Mouse (Mus musculus) intestine, embryonic 14.5 days (tissue): Measurements from ENCODE around the gene Large2. TPM values are rescaled to one million over a fixed set of nuclear protein-coding genes. Genes with fewer than 3 reads are reported as not detected.

Source experiments
- ATAC-seq: fragments of 200-750 bp; cut with Nextera tagmentation; replicated peaks from 2 replicates; pipeline ENCODE4 v1.8.0; 2017; ENCODE audit warnings: low read depth, moderate number of reproducible peaks, moderate TSS enrichment, moderate library complexity; ENCODE audit not compliant: low FRiP score, low TSS enrichment
- DNase-seq: peaks from one replicate; pipeline ENCODE4 v3.0.0-alpha.2; 2018; ENCODE audit warnings: low spot score
- H3K27ac ChIP-seq: fragments of 300-500 bp; sonication (generic); 2 replicates; pipeline ENCODE4 v1.5.1; 2014; ENCODE audit warnings: low read depth, mild to moderate bottlenecking, control low read depth
- H3K27me3 ChIP-seq: fragments of 300-500 bp; sonication (generic); replicated peaks from 2 replicates; pipeline ENCODE4 v1.6.1; 2014; ENCODE audit warnings: low read length, control low read depth; ENCODE audit not compliant: control insufficient read depth, insufficient read depth
- H3K36me3 ChIP-seq: fragments of 300-500 bp; sonication (generic); 2 replicates; pipeline ENCODE4 v1.6.1; 2014; ENCODE audit warnings: low read length, control low read depth; ENCODE audit not compliant: control insufficient read depth, insufficient read depth
- H3K4me1 ChIP-seq: fragments of 300-500 bp; sonication (generic); replicated peaks from 2 replicates; pipeline ENCODE4 v1.6.1; 2014; ENCODE audit warnings: low read length, control low read depth, mixed read lengths; ENCODE audit not compliant: control insufficient read depth, insufficient read depth
- H3K4me2 ChIP-seq: fragments of 300-500 bp; sonication (generic); 2 replicates; pipeline ENCODE4 v1.6.1; 2014; ENCODE audit warnings: low read length
- H3K4me3 ChIP-seq: fragments of 300-500 bp; sonication (generic); 2 replicates; pipeline ENCODE4 v1.5.1; 2014; ENCODE audit warnings: low read depth, low read length, control low read depth, mixed read lengths
- H3K9ac ChIP-seq: fragments of 300-500 bp; sonication (generic); 2 replicates; pipeline ENCODE4 v1.6.1; 2014; ENCODE audit warnings: mild to moderate bottlenecking, low read length
- H3K9me3 ChIP-seq: fragments of 300-500 bp; sonication (generic); 2 replicates; pipeline ENCODE4 v1.6.1; 2016; ENCODE audit warnings: low read length, control low read depth; ENCODE audit not compliant: control insufficient read depth
- WGBS: fragments of 180-500 bp; shearing (Covaris S2); extraction: QIAGEN DNeasy Blood & Tissue Kit; methylation state at CpG from one replicate; pipeline ENCODE4 v1.1.7; 2014; 5-methylcytosine and 5-hydroxymethylcytosine counted together
- polyA plus RNA-seq: library from polyadenylated mRNA; unstranded; fragments of >200 nt; fragmentation: Nextera tagmentation; extraction: Ambion mirVana; gene quantifications from 2 replicates; pipeline ENCODE4 v1.2.1, GENCODE M21; 2014

The Large2 gene
- polyA plus RNA-seq, 1 experiment from 2014 or later: 12.6 TPM

- Histone ChIP-seq H3K4me1 (peaks cover 27% of the 10 kb centered on the region), H3K27me3 (no peaks in the 10 kb centered on the region), H3K27ac (no peak overlapping the region), H3K4me3 (no peak overlapping the region), H3K36me3 (peaks cover 49% of the 10 kb centered on the region), H3K4me2 (no peak overlapping the region), H3K9ac (no peak overlapping the region), H3K9me3 (no peaks in the 10 kb centered on the region)
- no peak for DNase-seq
- WGBS: 86% methylated on average over 30 of the region's 30 CpGs
- ATAC-seq: no peak
Observed at GRCm38 (mm10) chr2:92386821-92387570, 12.3 kb upstream of the Large2 start.

DNA sequence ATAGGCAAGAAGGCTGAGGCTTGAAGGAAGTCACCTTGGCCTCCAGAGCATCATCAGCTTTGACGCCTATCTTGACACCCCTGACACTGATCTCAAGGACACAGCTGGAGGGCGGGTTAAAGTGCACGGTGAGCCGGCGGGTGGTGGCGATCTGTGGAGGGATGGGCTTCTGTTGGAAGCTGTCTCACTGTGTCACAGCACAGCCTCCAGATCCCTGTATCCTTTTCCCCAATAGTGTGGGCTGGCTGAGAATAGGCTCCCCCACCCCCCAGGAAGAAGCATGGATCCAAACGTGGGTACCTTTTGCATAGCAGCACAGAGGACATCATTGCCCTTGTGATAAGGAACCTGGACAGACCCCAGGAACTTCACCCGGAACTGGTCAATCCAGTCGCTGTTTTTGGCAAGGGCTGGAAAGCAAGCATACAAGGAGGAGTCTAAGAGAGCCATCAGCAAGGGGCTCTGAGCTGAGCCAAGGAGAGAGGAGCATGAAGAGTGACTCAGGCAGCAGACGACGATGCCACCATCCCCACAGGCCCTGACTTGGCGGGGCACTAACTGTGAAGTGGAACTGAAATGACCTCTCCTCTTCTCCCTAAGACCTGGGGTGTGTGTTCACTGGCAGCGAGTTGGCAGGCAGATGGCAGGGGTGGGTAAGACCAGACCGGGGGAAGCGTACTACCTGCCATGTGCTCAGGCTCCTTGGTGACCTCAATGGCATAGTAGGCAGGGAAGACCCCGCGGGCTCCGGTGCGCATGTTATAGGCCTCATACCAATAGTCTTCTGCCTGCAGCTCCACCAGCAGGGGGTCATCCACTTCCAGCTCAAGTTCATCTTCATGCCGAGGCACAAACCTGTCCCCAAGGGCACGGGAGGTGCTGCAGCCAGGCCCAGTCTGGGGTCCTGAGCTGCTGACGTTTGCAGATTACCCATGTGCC, 10.7 kb upstream of the Large2 start:
- no peaks in the 10 kb centered on the region for H3K27me3 ChIP-seq
- WGBS: 87% methylated on average over 22 of the region's 22 CpGs
- H3K9me3 ChIP-seq: no peaks in the 10 kb centered on the region
- peaks cover 66% of the 10 kb centered on the region for H3K36me3 ChIP-seq
- ATAC-seq: no peak
- no peak for DNase-seq
- no peak overlapping the region for H3K4me2 ChIP-seq
- H3K4me1 ChIP-seq: peaks cover 13% of the 10 kb centered on the region
- no peak overlapping the region for H3K9ac ChIP-seq
- no peak overlapping the region for H3K27ac ChIP-seq
- no peak overlapping the region for H3K4me3 ChIP-seq

GRCm38 (mm10) chr2:92384101-92384500, 9.4 kb upstream of the Large2 start:
- DNase-seq: no peak
- H3K27ac ChIP-seq: no peak overlapping the region
- H3K27me3 ChIP-seq: no peaks in the 10 kb centered on the region
- H3K4me2 ChIP-seq: no peak overlapping the region
- 80% methylated on average over 4 of the region's 4 CpGs for WGBS
- H3K9ac ChIP-seq: no peak overlapping the region
- H3K9me3 ChIP-seq: no peaks in the 10 kb centered on the region
- H3K4me3 ChIP-seq: no peak overlapping the region
- peaks cover 7% of the 10 kb centered on the region for H3K4me1 ChIP-seq
- ATAC-seq: no peak
- peaks cover 78% of the 10 kb centered on the region for H3K36me3 ChIP-seq

GRCm38 (mm10) chr2:92382759-92383158, 8.1 kb upstream of the Large2 start:
- Histone ChIP-seq H3K9me3 (no peaks in the 10 kb centered on the region), H3K27ac (no peak overlapping the region), H3K9ac (no peak overlapping the region), H3K4me1 (no peaks in the 10 kb centered on the region; the same call in 1 of the 2 replicates), H3K36me3 (peaks cover 92% of the 10 kb centered on the region), H3K27me3 (no peaks in the 10 kb centered on the region), H3K4me3 (no peak overlapping the region), H3K4me2 (no peak overlapping the region)
- no peak for DNase-seq
- no peak for ATAC-seq
- WGBS: 84% methylated on average over 4 of the region's 4 CpGs

GRCm38 (mm10) chr2:92381901-92382588, 7.4 kb upstream of the Large2 start, which contains the start of gene 1700029I15Rik:
Gene 1700029I15Rik (plus strand): TSS chr2:92382538.
- Histone ChIP-seq H3K4me1 (no peaks in the 10 kb centered on the region), H3K4me3 (no peak within 1 kb of the TSS), H3K9ac (no peak within 1 kb of the TSS), H3K4me2 (no peak within 1 kb of the TSS), H3K36me3 (peaks cover 88% of the 10 kb centered on the region), H3K9me3 (no peaks in the 10 kb centered on the region), H3K27me3 (no peaks in the 10 kb centered on the region), H3K27ac (0 out of 2 replicates have a peak within 1 kb of the TSS, but pooled peaks have one; percentile 11)
- WGBS: 85% methylated on average over 5 of the region's 5 CpGs
- DNase-seq (no peak), ATAC-seq (no peak)

- 0 out of 2 replicates have a peak overlapping the region, but pooled peaks have one; percentile 11 for H3K27ac ChIP-seq
- no peak for DNase-seq
- no peak overlapping the region for H3K9ac ChIP-seq
- no peak overlapping the region for H3K4me3 ChIP-seq
- H3K27me3 ChIP-seq: no peaks in the 10 kb centered on the region
- ATAC-seq: no peak
- H3K9me3 ChIP-seq: no peaks in the 10 kb centered on the region
- 75% methylated on average over 5 of the region's 5 CpGs for WGBS
- H3K4me1 ChIP-seq: peaks cover 3% of the 10 kb centered on the region
- no peak overlapping the region for H3K4me2 ChIP-seq
- peaks cover 80% of the 10 kb centered on the region for H3K36me3 ChIP-seq
Observed at GRCm38 (mm10) chr2:92381161-92381560, 6.5 kb upstream of the Large2 start.

DNA sequence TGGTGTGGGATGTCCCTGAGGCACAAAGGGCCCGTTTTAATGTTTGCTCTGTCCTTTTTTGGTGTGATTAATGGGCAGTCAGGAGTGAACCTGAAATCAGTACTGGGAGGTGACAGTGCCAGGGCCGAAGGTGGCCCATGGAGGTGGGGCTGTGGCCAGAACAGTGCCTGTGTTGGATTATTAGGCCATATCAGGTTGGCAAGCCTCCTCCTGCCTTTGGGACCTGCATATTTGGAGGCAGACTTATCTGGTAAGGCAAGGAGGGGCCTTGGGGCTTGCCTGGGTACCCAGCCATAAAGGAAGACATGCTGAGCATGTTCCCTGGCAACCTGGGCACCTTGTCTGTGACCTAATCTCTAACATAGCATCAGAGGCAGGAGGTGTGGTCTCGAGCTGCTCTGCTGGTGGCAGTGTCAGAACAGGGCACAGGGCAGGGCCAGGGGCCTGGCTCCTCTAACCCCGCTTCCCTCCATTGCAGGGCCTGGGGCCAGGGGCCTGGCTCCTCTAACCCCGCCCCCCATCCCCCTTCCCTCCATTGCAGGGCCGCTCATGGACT, 5.9 kb upstream of the Large2 start:
- WGBS: 70% methylated on average over 6 of the region's 6 CpGs
- Histone ChIP-seq H3K27me3 (no peaks in the 10 kb centered on the region), H3K4me3 (no peak overlapping the region), H3K9me3 (no peaks in the 10 kb centered on the region), H3K36me3 (peaks cover 74% of the 10 kb centered on the region), H3K4me1 (peaks cover 8% of the 10 kb centered on the region), H3K4me2 (no peak overlapping the region), H3K9ac (no peak overlapping the region), H3K27ac (no peak overlapping the region)
- DNase-seq (no peak), ATAC-seq (no peak)
